Mouse (Mus musculus): ENCODE results near the gene Gtf3c5.

DNA sequence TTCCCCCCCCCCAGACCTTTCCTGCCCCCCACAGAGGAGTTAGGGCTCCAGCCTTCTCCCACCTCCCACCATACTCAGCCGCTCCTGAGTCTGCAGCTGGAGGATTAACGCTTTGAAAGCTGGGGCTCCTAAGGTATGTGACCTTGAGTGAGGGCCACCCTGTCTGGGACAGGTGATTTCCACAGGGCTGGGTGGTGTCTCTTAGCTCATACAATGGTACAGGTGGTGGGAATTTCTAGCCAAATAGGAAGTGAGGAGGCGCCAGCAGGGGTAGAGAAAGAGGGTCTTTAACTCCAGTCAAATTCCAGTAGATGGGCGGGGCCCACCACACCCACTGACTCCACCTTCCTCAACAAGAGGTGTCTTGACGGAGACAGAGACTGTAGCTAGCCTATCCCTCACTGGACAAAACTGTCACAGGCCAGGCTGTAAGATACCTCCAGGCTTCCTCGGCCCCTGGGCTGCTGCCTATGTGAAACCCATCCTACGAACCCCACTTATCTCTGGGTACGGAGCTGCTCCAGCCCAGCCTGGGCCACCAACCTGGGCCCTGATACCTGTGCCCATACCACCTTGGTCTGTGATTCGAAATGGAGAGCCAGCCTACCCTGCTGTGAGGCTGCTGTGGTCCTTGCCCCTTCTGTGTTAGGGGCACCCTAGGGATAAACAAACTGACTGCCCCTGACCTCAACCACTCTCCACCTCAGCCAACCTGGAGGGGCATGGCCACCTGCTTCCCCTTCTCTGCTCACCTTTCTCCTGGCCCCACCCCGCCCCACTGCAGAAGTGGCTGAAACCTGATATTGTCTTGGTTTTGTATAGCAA lies 24.0 kb upstream of the Gtf3c5 start:
- no peak for TF ChIP-seq CTCF (conservative IDR thresholded peaks at IDR 0.05; ENCODE audit: low read length)
- TF ChIP-seq NANOG (IDR thresholded peaks at IDR 0.05; ENCODE audit: borderline replicate concordance, low read length): peak; percentile 36; the same call in 1 of the 2 replicates
